Mouse (Mus musculus): Measurements from ENCODE around the gene Vasp.

DNA sequence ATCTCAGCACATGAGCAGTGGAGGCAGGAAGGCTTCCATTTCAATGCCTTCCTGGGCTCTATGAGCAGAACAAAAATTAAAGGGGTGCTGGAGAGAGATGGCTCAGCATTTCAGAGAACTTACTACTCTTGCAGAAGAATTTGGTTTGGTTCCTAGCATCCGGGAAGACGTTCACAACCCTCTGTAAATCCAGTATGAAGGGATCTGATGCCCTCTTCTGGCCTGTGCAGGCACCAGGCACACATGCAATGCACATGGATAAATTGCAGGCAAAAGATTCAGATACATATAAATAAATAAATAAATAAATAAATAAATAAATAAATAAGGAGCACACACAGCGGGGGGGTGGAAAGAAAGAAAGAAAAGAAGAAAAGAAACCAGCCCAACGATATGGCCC is 4.6 kb upstream of the Vasp start:
- TF ChIP-seq POLR2A (IDR thresholded peaks at IDR 0.05; ENCODE audit: insufficient read length, low read depth) (no peak), POLR2AphosphoS2 (IDR thresholded peaks at IDR 0.05; ENCODE audit: insufficient read length, low read depth) (no peak)

Data from myocyte (in vitro differentiated cells).